Mouse (Mus musculus) liver, adult (tissue): Measurements from ENCODE around the gene C1ql1.

Experiments
- GATA4 ChIP-seq: IDR thresholded peaks from 2 replicates; pipeline ENCODE4 v1.6.1; 2014; ENCODE audit warnings: mild to moderate bottlenecking, low read length; ENCODE audit not compliant: insufficient replicate concordance

Gene C1ql1

GRCm38 (mm10) chr11:102894716-102895115 lies 51.8 kb downstream of the C1ql1 start:
- TF ChIP-seq GATA4 = no peak

DNA sequence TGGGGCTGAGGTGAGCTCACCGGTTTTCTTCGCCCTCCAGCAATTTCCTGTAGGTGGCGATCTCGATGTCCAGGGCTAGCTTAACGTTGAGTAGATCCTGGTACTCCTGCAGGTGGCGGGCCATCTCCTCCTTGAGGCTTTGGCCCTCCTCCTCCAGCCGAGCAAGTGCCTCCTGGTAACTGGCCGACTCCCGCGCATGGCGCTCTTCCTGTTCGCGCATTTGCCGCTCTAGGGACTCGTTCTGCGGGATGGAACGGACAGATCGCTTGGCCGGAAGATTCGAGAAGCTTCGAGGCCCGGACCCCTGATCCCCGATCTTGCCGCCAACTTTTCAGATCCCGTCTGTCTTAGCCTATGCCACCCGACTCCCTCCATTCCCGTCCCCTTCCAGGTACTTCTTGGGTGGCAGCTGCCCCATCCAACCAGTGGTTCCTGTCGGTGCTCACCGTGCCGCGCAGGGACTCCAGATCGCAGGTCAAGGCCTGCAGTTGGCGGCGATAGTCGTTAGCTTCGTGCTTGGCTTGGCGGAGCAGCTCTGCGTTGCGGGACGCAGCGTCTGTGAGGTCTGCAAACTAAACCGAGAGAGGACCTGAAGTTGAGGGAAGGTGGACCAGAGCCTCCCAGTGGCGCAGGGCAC lies 53.4 kb downstream of the C1ql1 start:
- no peak for TF ChIP-seq GATA4

DNA sequence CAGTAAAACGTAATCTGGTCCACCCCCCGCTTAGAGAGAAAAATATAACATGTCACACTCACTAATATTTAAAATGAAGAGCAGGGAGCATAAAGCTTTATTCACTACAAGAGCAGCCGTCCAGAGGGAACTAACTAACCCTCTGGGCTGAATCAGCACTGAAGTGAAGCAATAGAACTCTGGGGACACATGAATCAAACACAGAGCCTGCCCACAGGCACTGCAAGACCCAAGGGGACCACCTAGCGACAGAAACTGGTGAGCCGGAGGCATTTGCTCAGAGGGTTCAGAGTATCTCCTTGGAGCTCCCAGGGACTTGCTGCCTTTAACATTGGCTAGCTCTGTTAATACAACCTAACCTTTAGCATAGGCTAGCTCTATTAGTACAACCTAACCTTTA lies 56.4 kb downstream of the C1ql1 start:
- no peak for TF ChIP-seq GATA4
